Mouse (Mus musculus) G1E (cell line): Measurements from ENCODE around the gene Tas2r135. TPM values are rescaled to one million over a fixed set of nuclear protein-coding genes. Genes with fewer than 3 reads are reported as not detected.

Source experiments
- ATAC-seq: 2 replicates; pipeline ENCODE4 v1.8.0; 2016; ENCODE audit warnings: mild to moderate bottlenecking; ENCODE audit not compliant: insufficient number of reproducible peaks, poor library complexity, low FRiP score, severe bottlenecking; ENCODE audit errors: extremely low read depth
- DNase-seq: peaks from one replicate; pipeline ENCODE4 v3.0.0; 2012; ENCODE audit warnings: low spot score
- H3K27me3 ChIP-seq: 2 replicates; pipeline ENCODE4 v1.6.1; 2012; ENCODE audit warnings: mild to moderate bottlenecking, low read length, inconsistent platforms; ENCODE audit not compliant: insufficient read depth
- H3K36me3 ChIP-seq: replicated peaks from 2 replicates; pipeline ENCODE3; 2012; ENCODE audit warnings: mild to moderate bottlenecking, inconsistent platforms
- H3K4me1 ChIP-seq: 2 replicates; pipeline ENCODE4 v1.6.1; 2012; ENCODE audit warnings: low read depth, low read length, inconsistent platforms, mixed read lengths; ENCODE audit not compliant: insufficient read depth
- H3K4me3 ChIP-seq: 2 replicates; pipeline ENCODE4 v1.5.1; 2012; ENCODE audit warnings: low read depth, mild to moderate bottlenecking, inconsistent platforms, low read length, moderate library complexity, mixed read lengths
- H3K9me3 ChIP-seq: replicated peaks from 2 replicates; pipeline ENCODE4 v1.6.1; 2012; ENCODE audit warnings: inconsistent platforms
- CTCF ChIP-seq: IDR thresholded peaks from 2 replicates; pipeline ENCODE4 v1.5.1; 2012; ENCODE audit warnings: low read depth, low read length, inconsistent platforms, mixed read lengths
- GATA1 ChIP-seq: IDR thresholded peaks from 2 replicates; pipeline ENCODE4 v1.6.1; 2012; ENCODE audit warnings: borderline replicate concordance, low read length, inconsistent platforms, mixed read lengths
- GATA2 ChIP-seq: IDR thresholded peaks from 2 replicates; pipeline ENCODE4 v1.6.1; 2012; ENCODE audit warnings: low read depth, low read length, inconsistent platforms, borderline replicate concordance
- POLR2AphosphoS5 ChIP-seq: IDR thresholded peaks from 2 replicates; pipeline ENCODE4 v1.6.1; 2012; ENCODE audit warnings: low read depth, low read length, inconsistent platforms; ENCODE audit not compliant: insufficient replicate concordance
- TAL1 ChIP-seq: conservative IDR thresholded peaks from 2 replicates; pipeline ENCODE4 v1.6.1; 2012; ENCODE audit warnings: low read depth, low read length, inconsistent platforms, mixed read lengths
- polyA plus RNA-seq: library from polyadenylated mRNA; stranded (reverse); fragments of >175 nt; gene quantifications from 2 replicates; pipeline ENCODE4 v1.2.3, GENCODE M21; 2012
- total RNA-seq, 2 experiments: library from RNA; stranded (forward) in 1 of 2; stranded (reverse) in 1 of 2; fragments of 200-1000 nt in 1 of 2; fragments of >200 nt in 1 of 2; fragmentation: Nextera tagmentation in 1 of 2; gene quantifications; 2 replicates each; pipeline ENCODE4 v1.2.3; 2014 to 2017

The Tas2r135 gene
- total and polyA plus RNA-seq, 3 experiments: 0.27 TPM; not detected in 2

GRCm38 (mm10) chr6:42372816-42373547 lies 32.3 kb upstream of the Tas2r135 start, which contains the start of gene Epha1:
Gene Epha1, minus strand, starts transcription at chr6:42373268.
- ATAC-seq: no peak
- H3K27me3 ChIP-seq: peaks cover 38% of the 10 kb centered on the region
- H3K4me3 ChIP-seq: peak within 1 kb of the TSS; percentile 45; the same call in 1 of the 2 replicates
- no peaks in the 10 kb centered on the region for H3K36me3 ChIP-seq
- peaks cover 4% of the 10 kb centered on the region; the same call in 1 of the 2 replicates for H3K4me1 ChIP-seq
- no peak for DNase-seq
- TF ChIP-seq CTCF: no peak
- TF ChIP-seq GATA2: no peak
- no peak for TF ChIP-seq POLR2AphosphoS5
- H3K9me3 ChIP-seq: no peaks in the 10 kb centered on the region

- Histone ChIP-seq H3K27me3 (peaks cover 41% of the 10 kb centered on the region), H3K36me3 (no peaks in the 10 kb centered on the region), H3K4me1 (peaks cover 4% of the 10 kb centered on the region; the same call in 1 of the 2 replicates), H3K4me3 (no peak overlapping the region), H3K9me3 (no peaks in the 10 kb centered on the region)
- ATAC-seq (no peak), DNase-seq (no peak)
- TF ChIP-seq GATA1 (no peak), POLR2AphosphoS5 (no peak), TAL1 (no peak)
These were observed 31.4 kb upstream of the Tas2r135 start for GRCm38 (mm10) chr6:42373669-42374430.

GRCm38 (mm10) chr6:42374701-42375100 lies 30.5 kb upstream of the Tas2r135 start:
- DNase-seq: no peak
- Histone ChIP-seq H3K36me3 (no peaks in the 10 kb centered on the region), H3K27me3 (peaks cover 49% of the 10 kb centered on the region), H3K4me1 (peaks cover 4% of the 10 kb centered on the region; the same call in 1 of the 2 replicates), H3K9me3 (no peaks in the 10 kb centered on the region), H3K4me3 (no peak overlapping the region)
- no peak for TF ChIP-seq TAL1
- no peak for TF ChIP-seq GATA1
- TF ChIP-seq CTCF: no peak
- no peak for ATAC-seq

GRCm38 (mm10) chr6:42375131-42375530 lies 30.1 kb upstream of the Tas2r135 start:
- no peaks in the 10 kb centered on the region for H3K36me3 ChIP-seq
- H3K27me3 ChIP-seq: peaks cover 49% of the 10 kb centered on the region
- no peak for DNase-seq
- H3K9me3 ChIP-seq: no peaks in the 10 kb centered on the region
- TF ChIP-seq GATA2: no peak
- TF ChIP-seq POLR2AphosphoS5: no peak
- no peak overlapping the region for H3K4me3 ChIP-seq
- no peak for ATAC-seq
- H3K4me1 ChIP-seq: peaks cover 4% of the 10 kb centered on the region; the same call in 1 of the 2 replicates

GRCm38 (mm10) chr6:42376016-42376415 lies 29.2 kb upstream of the Tas2r135 start:
- H3K27me3 ChIP-seq: peaks cover 46% of the 10 kb centered on the region
- H3K4me1 ChIP-seq: peaks cover 4% of the 10 kb centered on the region; the same call in 1 of the 2 replicates
- H3K4me3 ChIP-seq: no peak overlapping the region
- no peaks in the 10 kb centered on the region for H3K9me3 ChIP-seq
- DNase-seq (no peak), ATAC-seq (no peak)
- TF ChIP-seq POLR2AphosphoS5: no peak
- TF ChIP-seq GATA1: no peak
- no peak for TF ChIP-seq TAL1
- TF ChIP-seq CTCF: no peak
- TF ChIP-seq GATA2: no peak
- H3K36me3 ChIP-seq: no peaks in the 10 kb centered on the region

GRCm38 (mm10) chr6:42376504-42377019 lies 28.7 kb upstream of the Tas2r135 start:
- TF ChIP-seq GATA2: no peak
- TF ChIP-seq CTCF: no peak
- no peak for TF ChIP-seq POLR2AphosphoS5
- no peak for TF ChIP-seq TAL1
- TF ChIP-seq GATA1: no peak
- H3K9me3 ChIP-seq: no peaks in the 10 kb centered on the region
- peaks cover 42% of the 10 kb centered on the region for H3K27me3 ChIP-seq
- H3K4me3 ChIP-seq: no peak overlapping the region
- no peaks in the 10 kb centered on the region for H3K36me3 ChIP-seq
- H3K4me1 ChIP-seq: peaks cover 4% of the 10 kb centered on the region; the same call in 1 of the 2 replicates
- ATAC-seq (no peak), DNase-seq (no peak)
